Mouse (Mus musculus) urinary bladder, postnatal 14 days (tissue): Measurements from ENCODE around the gene Itga2.

Source experiments
- DNase-seq: peaks from one replicate; pipeline ENCODE4 v3.0.0; 2021; ENCODE audit warnings: low spot score

Itga2 gene

DNA sequence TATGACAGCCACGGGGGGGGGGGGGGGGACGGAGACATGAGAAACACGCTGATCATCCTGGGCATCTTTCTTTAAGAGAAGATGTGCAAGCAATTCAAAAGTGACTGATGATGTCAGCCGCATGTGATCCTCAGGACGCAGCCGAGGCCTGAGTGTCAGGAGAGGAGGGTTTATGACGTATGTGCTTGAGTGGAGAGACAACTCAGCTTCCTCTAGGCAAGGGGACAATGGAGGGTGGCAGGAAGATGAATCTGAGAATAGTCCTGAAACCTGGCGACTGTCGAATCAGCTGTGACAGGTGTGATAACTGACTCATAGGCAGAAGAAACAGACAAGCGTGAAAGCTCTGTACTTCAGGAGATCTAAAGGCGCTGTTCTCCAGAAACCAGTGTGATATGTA is 53.2 kb downstream of the Itga2 start:
- DNase-seq: no peak

GRCm38 (mm10) chr13:114876005-114876520 is 55.8 kb downstream of the Itga2 start:
- no peak for DNase-seq

- DNase-seq: no peak
Measured at GRCm38 (mm10) chr13:114874738-114875137, 57.2 kb downstream of the Itga2 start.

- no peak for DNase-seq
Measured at GRCm38 (mm10) chr13:114857525-114857924, 74.4 kb downstream of the Itga2 start.

GRCm38 (mm10) chr13:114856269-114856627 is 75.7 kb downstream of the Itga2 start:
- DNase-seq: no peak

- DNase-seq: no peak
Measured at GRCm38 (mm10) chr13:114855573-114856268, 76.2 kb downstream of the Itga2 start.

DNA sequence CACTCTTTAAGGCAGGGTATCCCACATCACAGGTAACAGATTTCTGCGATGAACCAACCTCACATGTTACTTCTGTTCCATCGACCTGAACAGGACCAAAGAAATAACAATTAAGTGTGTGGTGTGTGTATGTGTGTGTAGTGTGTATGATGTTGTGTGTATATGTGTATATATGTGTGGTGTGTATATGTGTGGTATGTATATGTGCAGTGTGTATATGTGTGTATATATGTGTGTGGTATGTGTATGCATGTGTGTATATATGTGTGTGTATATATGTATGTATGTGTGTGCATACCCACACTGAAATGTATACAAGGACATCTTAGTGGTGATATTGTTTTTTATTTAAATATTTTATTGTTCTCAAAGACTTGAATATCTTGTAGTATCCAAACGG is 77.5 kb downstream of the Itga2 start:
- no peak for DNase-seq

GRCm38 (mm10) chr13:114854023-114854422 is 77.9 kb downstream of the Itga2 start:
- DNase-seq: no peak

DNA sequence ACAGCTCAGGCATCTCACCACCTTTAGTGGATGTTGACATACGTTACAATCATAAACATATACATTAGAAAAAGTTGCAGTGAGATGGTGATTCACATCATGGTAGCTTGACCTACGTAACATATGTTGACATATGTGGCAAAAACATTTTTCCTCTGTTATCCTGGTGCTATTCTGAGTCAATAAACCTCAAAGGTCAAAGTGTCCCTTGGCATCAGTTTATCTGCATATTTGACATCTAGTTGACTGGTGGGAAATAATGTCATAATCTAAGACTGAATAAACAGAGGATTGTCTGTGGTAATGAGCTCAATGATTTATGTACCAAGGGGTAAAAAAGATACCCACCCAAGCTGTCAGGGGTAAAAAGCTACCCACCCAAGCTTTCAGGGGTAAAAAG is 78.7 kb downstream of the Itga2 start:
- DNase-seq: no peak

GRCm38 (mm10) chr13:114852264-114853111 is 79.4 kb downstream of the Itga2 start:
- no peak for DNase-seq

DNA sequence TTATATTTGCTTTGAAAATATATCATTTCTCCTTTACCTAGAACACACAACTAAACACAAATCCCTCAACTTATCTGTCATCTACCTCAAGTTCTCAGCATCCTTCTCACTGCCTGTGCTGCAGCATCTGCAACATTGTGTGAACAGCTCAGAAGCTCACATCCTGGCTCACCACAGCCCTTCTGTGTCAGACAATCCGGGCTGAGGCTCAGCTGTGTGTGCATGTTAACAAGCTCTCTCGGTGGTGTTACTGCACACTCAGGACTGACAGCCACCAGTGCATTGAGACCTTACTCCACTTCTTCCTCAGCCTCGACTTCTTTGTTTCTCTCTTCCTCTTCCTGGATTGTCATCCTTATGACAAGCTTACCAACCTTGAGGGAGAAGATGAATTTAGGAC is 83.0 kb downstream of the Itga2 start:
- no peak for DNase-seq

DNA sequence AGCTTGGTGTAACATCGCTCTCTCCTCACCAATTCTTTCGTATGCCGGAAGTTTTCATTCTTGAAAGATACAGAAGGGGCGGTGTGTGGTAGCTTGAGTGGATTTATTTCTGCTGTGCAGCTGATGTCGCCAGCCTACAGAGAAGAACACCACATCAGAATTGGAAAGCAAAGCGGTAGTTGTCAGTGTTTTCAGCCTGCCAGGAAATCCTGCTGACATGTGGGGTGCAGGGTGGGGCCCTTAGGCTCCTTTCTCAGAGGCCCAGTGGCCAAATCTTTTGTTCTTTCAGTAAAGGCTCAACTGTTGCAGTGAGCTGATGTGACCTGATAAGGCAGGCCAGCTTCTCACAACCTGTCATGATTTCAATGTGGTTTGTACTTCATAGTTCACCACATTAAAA is 86.1 kb downstream of the Itga2 start:
- DNase-seq: no peak

DNA sequence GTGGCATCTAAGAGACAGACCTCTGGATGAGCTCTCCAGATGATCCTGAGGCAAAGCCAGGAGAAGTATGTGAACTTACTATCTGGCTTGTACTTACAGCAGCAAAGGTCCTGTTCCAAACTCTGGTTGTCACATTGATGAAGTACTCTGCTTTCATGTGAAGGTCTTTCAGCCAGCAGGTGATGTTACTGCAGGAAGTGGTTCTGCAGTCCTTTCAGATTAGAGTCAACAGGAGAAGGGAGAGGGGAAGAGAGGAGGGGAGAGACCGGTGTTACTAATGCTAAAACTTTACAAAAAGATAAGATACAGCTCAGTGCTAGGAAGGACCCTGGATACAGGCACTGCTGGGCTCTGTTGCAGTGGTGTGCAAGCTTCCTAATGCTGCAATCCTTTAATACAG is 88.6 kb downstream of the Itga2 start:
- no peak for DNase-seq

DNA sequence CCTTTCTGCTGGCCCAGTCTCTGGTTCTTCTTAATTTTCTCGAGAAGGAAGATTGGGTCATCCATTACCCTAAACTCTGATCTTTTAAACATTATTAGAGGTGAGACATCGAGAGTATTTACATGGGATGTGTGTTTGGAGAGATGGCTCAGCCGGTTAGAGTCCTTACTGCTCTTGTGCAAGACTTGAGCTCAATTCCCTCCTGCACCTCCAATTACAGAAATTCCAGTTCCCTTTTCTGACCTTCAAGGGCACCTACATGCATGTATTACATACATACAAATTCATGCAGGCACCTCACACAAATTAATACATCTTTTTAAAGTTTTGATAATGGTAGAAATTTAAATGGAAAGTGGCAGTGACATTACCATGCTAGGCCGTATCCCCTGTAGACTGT is 91.4 kb downstream of the Itga2 start:
- DNase-seq: no peak

- no peak for DNase-seq
Measured at GRCm38 (mm10) chr13:114839098-114839497, 92.8 kb downstream of the Itga2 start.

DNA sequence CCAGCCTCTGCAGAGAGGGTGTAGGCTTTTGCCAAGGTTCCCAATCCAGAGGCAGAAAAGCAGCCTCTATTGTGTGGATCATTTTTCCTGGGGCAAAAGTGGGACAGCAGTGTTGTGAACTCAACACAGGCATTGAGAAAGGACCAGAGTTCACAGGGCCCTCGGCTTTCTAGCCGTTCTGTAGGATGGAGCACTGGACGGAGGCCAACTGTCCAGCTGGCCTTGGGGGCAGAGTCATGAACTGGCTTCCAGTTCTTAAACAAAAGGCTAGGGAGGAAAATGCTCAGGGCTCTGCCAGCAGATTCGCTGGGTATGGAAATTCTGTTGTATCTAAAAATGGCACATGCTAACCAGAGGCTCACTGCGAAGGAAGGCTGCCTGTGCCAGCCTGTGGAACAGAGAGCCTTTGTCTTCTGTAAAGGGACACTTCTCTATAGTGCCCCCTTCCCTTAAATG is 93.3 kb downstream of the Itga2 start:
- DNase-seq: peak; percentile 27

GRCm38 (mm10) chr13:114837061-114837460 is 94.8 kb downstream of the Itga2 start:
- no peak for DNase-seq

GRCm38 (mm10) chr13:114834580-114834979 is 97.3 kb downstream of the Itga2 start:
- no peak for DNase-seq

- DNase-seq: no peak
Measured at GRCm38 (mm10) chr13:114833351-114833750, 98.5 kb downstream of the Itga2 start.

- DNase-seq: no peak
Measured at GRCm38 (mm10) chr13:114832761-114833160, 99.1 kb downstream of the Itga2 start.

DNA sequence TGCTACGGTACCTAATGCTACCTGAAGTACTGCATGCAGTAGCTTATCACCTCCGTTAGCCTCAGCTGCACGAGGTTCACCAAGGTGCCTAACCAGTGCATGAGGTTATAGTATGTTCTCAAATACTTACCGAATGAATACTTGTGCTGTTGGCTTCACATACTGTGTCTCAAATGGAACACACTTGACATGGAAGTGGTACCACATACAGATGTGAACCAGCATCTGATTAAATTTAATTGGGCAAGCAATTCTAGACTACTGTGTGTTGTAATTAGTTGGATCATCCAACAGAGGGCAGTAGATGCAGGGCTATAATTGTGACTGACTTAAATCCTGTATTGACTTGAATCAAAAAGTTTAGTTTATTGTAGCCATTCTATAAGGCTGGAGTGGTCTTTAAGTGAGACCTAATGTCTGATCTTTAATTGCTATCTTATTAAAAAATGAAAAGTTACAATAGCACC is 100.5 kb downstream of the Itga2 start:
- no peak for DNase-seq

- DNase-seq: no peak
Measured at GRCm38 (mm10) chr13:114825377-114825855, 106.5 kb downstream of the Itga2 start.

- no peak for DNase-seq
Measured at GRCm38 (mm10) chr13:114822871-114823270, 109.0 kb downstream of the Itga2 start.
